Mouse (Mus musculus): ENCODE measurements around the gene Phf20.

DNA sequence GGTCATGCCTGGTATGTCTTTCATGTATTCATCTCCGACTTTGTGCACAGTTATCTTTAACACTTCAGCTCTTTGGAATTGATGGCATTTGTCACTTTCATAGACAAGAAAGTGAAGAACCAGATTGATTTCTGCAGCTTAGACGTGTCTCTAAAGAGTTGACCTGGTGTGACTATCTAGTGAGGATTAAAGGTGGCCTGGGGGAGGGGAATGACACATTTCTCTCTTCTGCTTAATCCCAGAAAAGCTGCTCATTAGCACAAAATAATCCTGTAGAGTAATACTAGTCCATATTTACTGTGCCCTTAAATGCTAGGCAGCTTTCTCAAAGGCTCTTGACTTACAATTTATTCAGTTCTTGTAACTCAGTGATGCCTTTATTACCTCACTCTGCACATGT, 88.9 kb downstream of the Phf20 start:
- TF ChIP-seq POLR2A (IDR thresholded peaks at IDR 0.05; ENCODE audit: low read depth, low read length) (no peak), CTCF (IDR thresholded peaks at IDR 0.05; ENCODE audit: borderline replicate concordance, insufficient read depth, low read length) (no peak)

Data from embryonic fibroblast, embryonic 13.5 days (primary cell).